Mouse (Mus musculus): Measurements from ENCODE around the gene Dpy30. TPM values are rescaled to one million over a fixed set of nuclear protein-coding genes. Genes with fewer than 3 reads are reported as not detected.

Dpy30 gene
- polyA plus RNA-seq, 1 experiment from 2014 or later = 198 TPM

DNA sequence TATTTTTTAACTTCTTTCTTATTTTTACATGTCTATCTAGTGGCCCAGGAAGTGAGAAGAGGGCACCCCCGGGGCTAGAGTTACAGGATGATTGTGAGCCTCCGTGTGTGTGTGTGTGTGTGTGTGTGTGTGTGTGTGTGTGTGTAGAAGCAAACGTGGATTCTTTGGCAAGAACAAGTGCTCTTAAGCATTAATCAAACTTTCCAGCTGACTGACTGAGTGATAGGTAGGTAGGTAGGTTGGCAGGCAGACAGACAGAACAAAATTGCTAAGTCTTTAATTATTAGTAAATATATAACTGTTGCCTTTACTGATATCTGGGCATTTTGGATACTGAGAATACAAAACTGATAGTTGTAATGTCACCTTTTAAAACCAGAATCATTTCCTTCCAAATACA lies 49.3 kb downstream of the Dpy30 start:
- Histone ChIP-seq H3K9me3 (replicated peaks) (no peaks in the 10 kb centered on the region), H3K4me1 (replicated peaks) (peaks cover 85% of the 10 kb centered on the region), H3K27ac (peak overlapping the region; percentile 34; the same call in 1 of the 2 replicates), H3K9ac (no peak overlapping the region), H3K4me2 (no peak overlapping the region), H3K36me3 (peaks cover 12% of the 10 kb centered on the region), H3K27me3 (no peaks in the 10 kb centered on the region), H3K4me3 (replicated peaks) (no peak overlapping the region)
- DNase-seq (no peak), ATAC-seq (ENCODE audit: low read depth) (no peak)
- 49% methylated on average over 3 of the region's 3 CpGs for WGBS (ENCODE audit: insufficient replicate concordance)

DNA sequence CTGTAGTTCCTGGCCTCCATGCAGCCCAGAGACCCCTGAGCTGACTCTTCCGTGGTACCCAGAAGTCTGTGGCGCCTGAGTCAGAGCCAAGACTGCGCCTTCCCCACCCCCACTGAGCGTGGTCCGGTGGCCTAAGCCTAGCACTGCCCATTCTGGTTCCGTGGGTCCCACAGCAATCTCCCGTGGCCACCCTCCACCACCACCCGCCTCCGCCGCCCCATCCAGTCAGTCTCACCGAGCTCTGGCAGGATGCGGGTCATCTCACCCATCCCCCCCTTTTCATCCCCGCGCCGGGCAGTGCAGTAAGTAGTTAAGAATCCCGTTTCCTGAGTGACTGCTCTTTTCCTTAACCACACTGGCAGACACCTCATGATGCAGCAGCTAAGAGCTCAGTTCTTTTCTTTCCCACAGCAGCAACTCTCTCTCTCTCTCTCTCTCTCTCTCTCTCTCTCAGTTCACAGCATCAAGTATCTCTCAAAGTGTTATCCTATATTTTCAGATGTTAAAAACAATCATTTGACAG lies 51.0 kb downstream of the Dpy30 start:
- WGBS (ENCODE audit: insufficient replicate concordance) = 42% methylated on average over 16 of the region's 16 CpGs
- Histone ChIP-seq H3K4me3 (replicated peaks) (no peak overlapping the region), H3K4me2 (peak overlapping the region; percentile 29), H3K9me3 (replicated peaks) (peaks cover 6% of the 10 kb centered on the region; the same call in 1 of the 2 replicates), H3K27ac (peak overlapping the region; percentile 58; the same call in 1 of the 2 replicates), H3K4me1 (replicated peaks) (peaks cover 78% of the 10 kb centered on the region), H3K9ac (peak overlapping the region; percentile 26), H3K27me3 (no peaks in the 10 kb centered on the region), H3K36me3 (peaks cover 27% of the 10 kb centered on the region)
- no peak for DNase-seq
- ATAC-seq (ENCODE audit: low read depth) = peak; percentile 12; the same call in 1 of the 2 replicates

DNA sequence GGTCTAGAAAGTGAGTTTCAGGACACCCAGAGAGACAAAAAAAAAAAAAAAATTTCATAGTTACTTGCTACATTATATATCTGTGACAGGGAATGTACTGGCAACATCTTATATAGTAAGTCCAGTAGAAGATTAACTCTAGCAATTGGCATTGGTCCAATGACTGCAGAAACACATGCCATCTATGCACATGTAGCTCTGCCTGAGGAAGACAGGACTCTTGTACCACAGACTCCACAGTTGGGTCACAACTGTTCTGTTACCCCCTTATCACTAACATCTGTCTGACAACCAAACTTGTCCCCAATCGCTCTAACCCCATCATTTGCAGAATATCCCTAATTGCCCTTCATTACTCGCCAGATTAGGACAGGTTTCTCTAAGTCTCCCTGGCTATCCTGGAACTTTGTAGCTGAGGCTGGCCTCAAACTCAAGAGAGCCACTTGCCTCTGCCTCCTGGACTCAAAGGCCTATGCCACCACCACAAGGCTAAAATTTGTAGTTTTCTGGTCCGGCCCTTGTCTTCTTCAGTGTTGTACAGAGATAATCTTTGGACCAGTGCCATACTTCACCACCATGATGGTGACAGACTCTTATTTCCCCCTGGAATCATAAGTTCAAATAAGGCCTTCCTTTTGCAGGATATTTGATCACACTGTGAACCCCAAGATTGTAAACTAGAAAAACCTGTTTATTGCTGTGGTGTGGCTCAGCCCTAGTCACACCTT lies 52.0 kb downstream of the Dpy30 start:
- Histone ChIP-seq H3K4me2 (peak overlapping the region; percentile 29), H3K9ac (peak overlapping the region; percentile 26; the same call in 1 of the 2 replicates), H3K27me3 (no peaks in the 10 kb centered on the region), H3K4me3 (replicated peaks) (no peak overlapping the region), H3K4me1 (replicated peaks) (peaks cover 79% of the 10 kb centered on the region), H3K27ac (peak overlapping the region; percentile 58), H3K36me3 (peaks cover 27% of the 10 kb centered on the region), H3K9me3 (replicated peaks) (peaks cover 6% of the 10 kb centered on the region; the same call in 1 of the 2 replicates)
- ATAC-seq (ENCODE audit: low read depth) (no peak), DNase-seq (no peak)
- 47% methylated on average over 3 of the region's 3 CpGs for WGBS (ENCODE audit: insufficient replicate concordance)

DNA sequence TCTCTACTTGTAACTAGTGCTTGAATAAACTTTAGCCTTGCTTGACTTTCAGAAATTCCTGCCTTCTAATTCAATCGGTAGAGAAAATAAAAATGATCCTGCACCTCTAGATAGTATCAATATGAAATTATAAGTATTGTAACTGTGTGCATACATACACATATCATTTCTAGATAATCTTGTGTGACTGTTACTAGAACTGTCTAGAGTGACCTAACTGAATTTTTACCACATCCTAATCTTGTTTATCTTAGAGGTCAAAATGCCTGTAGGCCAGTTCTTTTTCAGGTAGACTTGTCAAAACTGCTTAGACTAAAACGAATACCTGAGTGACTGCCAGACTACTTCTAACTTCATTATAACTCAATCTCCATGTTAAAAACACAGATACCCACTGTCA lies 53.5 kb downstream of the Dpy30 start:
- ATAC-seq (ENCODE audit: low read depth) = no peak
- Histone ChIP-seq H3K4me2 (no peak overlapping the region), H3K4me1 (replicated peaks) (peaks cover 87% of the 10 kb centered on the region), H3K9ac (no peak overlapping the region), H3K9me3 (replicated peaks) (peaks cover 6% of the 10 kb centered on the region; the same call in 1 of the 2 replicates), H3K27me3 (no peaks in the 10 kb centered on the region), H3K36me3 (peaks cover 23% of the 10 kb centered on the region), H3K4me3 (replicated peaks) (no peak overlapping the region), H3K27ac (0 out of 2 replicates have a peak overlapping the region, but pooled peaks have one; percentile 34)
- DNase-seq = no peak
- 59% methylated on average over 2 of the region's 2 CpGs for WGBS (ENCODE audit: insufficient replicate concordance)

DNA sequence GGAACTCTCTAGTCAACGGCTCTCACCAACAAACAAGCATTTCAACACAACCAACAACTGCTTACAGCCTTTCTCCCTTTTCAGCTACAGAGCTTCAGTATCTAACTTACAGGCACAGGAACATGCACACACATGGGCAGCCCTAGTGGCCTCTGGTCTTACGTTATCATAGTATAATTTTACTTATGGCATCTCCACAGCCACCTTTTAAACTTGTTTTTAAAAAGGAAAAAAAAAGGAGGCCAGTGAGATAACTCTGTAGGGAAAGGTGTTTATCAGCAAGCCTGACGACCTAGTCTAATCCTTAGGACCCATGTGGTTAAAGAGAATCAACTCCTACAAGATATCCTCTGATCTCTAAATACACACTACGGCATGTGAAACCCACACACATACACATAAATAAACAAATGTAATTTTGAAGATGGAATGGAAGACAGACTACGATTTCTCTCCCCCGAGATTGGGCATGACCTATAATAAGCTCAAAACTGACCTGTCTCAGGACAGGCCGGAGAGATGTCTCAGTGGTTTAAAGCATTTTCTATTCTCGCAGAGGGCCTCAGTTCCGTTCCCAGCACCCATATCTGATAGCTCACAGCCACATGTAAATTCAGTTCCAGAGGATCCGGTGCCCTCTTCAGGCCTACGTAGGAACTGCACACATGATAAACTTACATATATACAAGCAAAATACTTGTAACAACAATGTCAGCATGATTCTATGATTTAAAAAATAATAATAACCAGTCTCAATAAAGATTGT lies 56.1 kb downstream of the Dpy30 start:
- ATAC-seq (ENCODE audit: low read depth) (peak; percentile 93), DNase-seq (peak; percentile 68)
- peak overlapping the region; percentile 93 for H3K27ac ChIP-seq
- peak overlapping the region; percentile 54 for H3K9ac ChIP-seq
- 49% methylated on average over 11 of the region's 11 CpGs for WGBS (ENCODE audit: insufficient replicate concordance)
- no peak overlapping the region for H3K4me3 ChIP-seq (replicated peaks)
- H3K36me3 ChIP-seq = peaks cover 22% of the 10 kb centered on the region
- no peaks in the 10 kb centered on the region for H3K27me3 ChIP-seq
- peak overlapping the region; percentile 50 for H3K4me2 ChIP-seq
- H3K9me3 ChIP-seq (replicated peaks) = peaks cover 6% of the 10 kb centered on the region; the same call in 1 of the 2 replicates
- peaks cover 86% of the 10 kb centered on the region for H3K4me1 ChIP-seq (replicated peaks)

DNA sequence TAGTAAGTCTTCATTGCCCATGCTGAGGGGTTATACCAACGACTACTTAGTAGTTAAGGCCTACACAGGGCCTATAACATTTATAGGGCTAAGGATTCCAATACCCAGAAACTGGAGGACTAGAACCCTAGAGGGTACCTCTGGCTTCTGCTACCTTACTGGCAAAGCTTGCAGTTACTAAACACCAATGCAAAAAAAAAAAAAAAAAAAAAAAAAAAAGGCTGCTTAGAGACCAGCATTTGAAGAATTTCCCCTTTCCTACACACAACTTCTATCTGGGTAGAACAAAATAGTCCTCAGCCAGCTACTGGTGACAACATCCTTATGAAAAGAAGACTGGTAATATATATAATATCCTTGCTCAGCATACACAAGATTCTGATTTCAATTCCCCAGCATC lies 58.1 kb downstream of the Dpy30 start:
- H3K4me1 ChIP-seq (replicated peaks) = peaks cover 84% of the 10 kb centered on the region
- no peak for ATAC-seq (ENCODE audit: low read depth)
- peaks cover 18% of the 10 kb centered on the region for H3K36me3 ChIP-seq
- H3K27me3 ChIP-seq = no peaks in the 10 kb centered on the region
- H3K4me3 ChIP-seq (replicated peaks) = no peak overlapping the region
- 17% methylated on average over 1 of the region's 1 CpGs for WGBS (ENCODE audit: insufficient replicate concordance)
- peak overlapping the region; percentile 59 for H3K27ac ChIP-seq
- no peak overlapping the region for H3K4me2 ChIP-seq
- H3K9me3 ChIP-seq (replicated peaks) = peaks cover 6% of the 10 kb centered on the region; the same call in 1 of the 2 replicates
- peak overlapping the region; percentile 46; the same call in 1 of the 2 replicates for H3K9ac ChIP-seq
- no peak for DNase-seq

DNA sequence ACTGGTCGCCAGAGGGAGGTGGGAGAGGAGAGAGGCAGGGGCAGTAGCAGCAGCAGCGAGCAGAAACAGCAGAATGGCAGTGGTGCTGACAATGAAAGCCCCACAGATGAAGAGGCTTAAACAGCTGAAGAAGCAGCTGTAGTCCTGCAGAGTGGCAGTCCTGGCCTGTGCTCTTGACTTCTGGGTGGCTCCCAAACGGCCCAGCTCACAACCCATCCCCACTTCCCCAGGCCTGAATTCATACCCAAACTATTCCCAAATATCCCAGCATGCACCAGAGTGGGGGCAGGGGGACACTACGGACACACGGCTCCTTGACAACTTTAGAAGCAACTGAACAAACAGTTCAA lies 58.6 kb downstream of the Dpy30 start:
- Histone ChIP-seq H3K4me1 (replicated peaks) (peaks cover 84% of the 10 kb centered on the region), H3K9ac (peak overlapping the region; percentile 46; the same call in 1 of the 2 replicates), H3K4me2 (no peak overlapping the region), H3K27ac (peak overlapping the region; percentile 59), H3K4me3 (replicated peaks) (no peak overlapping the region), H3K36me3 (peaks cover 18% of the 10 kb centered on the region), H3K27me3 (no peaks in the 10 kb centered on the region), H3K9me3 (replicated peaks) (peaks cover 6% of the 10 kb centered on the region; the same call in 1 of the 2 replicates)
- WGBS (ENCODE audit: insufficient replicate concordance) = 40% methylated on average over 5 of the region's 5 CpGs
- DNase-seq (no peak), ATAC-seq (ENCODE audit: low read depth) (no peak)

DNA sequence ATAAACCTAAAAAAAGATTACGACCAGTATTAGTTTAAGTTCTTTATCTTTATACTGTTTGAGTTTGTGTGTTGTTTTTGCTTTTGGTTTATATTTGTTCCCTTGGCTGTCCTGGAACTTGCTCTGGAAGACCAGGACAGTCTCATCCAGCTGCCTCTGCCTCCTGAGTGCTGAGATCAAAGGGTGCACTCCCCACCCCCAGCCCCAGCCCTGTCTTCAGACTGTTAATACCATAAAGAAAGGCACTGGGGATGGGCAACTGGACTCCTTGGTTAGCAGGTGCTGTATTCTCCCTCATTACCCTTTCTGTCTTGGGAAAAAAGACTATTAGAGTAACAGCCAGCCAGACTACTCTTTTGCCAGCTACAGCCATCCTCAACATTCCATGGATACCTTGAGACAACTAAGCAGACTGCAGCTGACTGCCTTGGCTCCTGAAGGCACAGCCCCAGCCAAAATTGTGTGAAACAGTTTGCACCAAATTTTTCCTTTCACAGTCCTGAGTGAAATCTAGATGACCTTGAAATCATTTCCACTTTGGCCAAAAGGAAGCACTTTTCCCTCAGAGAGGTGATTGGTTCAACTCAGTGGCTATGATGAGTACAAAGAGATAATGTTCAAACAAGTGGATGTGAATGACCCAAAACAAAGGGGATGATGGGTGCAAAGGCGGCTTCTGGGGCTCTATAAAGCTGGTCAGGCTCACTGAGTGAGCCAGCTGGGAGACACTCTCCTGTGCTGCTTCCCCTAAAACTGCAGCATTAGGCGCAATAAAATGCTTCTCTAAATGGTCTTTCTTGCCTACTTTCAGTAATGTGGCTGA lies 59.2 kb downstream of the Dpy30 start:
- H3K4me2 ChIP-seq = no peak overlapping the region
- DNase-seq (no peak), ATAC-seq (ENCODE audit: low read depth) (no peak)
- peaks cover 6% of the 10 kb centered on the region; the same call in 1 of the 2 replicates for H3K9me3 ChIP-seq (replicated peaks)
- peaks cover 16% of the 10 kb centered on the region for H3K36me3 ChIP-seq
- H3K27ac ChIP-seq = peak overlapping the region; percentile 59
- 67% methylated on average over 3 of the region's 3 CpGs for WGBS (ENCODE audit: insufficient replicate concordance)
- H3K4me3 ChIP-seq (replicated peaks) = no peak overlapping the region
- H3K4me1 ChIP-seq (replicated peaks) = peaks cover 82% of the 10 kb centered on the region
- no peaks in the 10 kb centered on the region for H3K27me3 ChIP-seq
- peak overlapping the region; percentile 46; the same call in 1 of the 2 replicates for H3K9ac ChIP-seq

DNA sequence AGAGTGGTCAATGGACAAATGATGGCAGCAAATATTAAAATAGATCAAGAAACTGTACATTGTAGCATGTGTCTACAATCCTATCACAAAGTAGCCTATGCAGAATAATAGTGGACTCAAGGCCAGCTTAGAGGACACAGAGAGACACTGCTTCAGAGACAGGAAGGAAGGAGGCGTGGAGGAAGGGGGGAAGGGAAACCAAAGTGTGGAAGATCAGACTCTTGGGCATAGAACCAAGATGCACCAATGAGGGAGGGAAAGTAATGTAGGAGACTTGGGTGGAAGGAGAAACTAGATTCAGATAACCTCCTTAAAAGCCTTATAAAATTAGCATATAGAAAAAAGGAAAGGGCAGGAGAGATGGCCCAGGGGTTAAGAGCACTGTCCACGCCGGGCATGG lies 61.3 kb downstream of the Dpy30 start:
- WGBS (ENCODE audit: insufficient replicate concordance) = 83% methylated on average over 3 of the region's 3 CpGs

More for the DNA sequence above, 61.3 kb downstream of the Dpy30 start:
- DNase-seq = no peak
- Histone ChIP-seq H3K27ac (no peak overlapping the region), H3K4me3 (replicated peaks) (no peak overlapping the region), H3K9me3 (replicated peaks) (no peaks in the 10 kb centered on the region), H3K4me1 (replicated peaks) (peaks cover 79% of the 10 kb centered on the region), H3K36me3 (peaks cover 10% of the 10 kb centered on the region), H3K4me2 (no peak overlapping the region), H3K9ac (no peak overlapping the region), H3K27me3 (no peaks in the 10 kb centered on the region)
- ATAC-seq (ENCODE audit: low read depth) = no peak
